Mouse (Mus musculus): ENCODE data around the gene Map3k14.

DNA sequence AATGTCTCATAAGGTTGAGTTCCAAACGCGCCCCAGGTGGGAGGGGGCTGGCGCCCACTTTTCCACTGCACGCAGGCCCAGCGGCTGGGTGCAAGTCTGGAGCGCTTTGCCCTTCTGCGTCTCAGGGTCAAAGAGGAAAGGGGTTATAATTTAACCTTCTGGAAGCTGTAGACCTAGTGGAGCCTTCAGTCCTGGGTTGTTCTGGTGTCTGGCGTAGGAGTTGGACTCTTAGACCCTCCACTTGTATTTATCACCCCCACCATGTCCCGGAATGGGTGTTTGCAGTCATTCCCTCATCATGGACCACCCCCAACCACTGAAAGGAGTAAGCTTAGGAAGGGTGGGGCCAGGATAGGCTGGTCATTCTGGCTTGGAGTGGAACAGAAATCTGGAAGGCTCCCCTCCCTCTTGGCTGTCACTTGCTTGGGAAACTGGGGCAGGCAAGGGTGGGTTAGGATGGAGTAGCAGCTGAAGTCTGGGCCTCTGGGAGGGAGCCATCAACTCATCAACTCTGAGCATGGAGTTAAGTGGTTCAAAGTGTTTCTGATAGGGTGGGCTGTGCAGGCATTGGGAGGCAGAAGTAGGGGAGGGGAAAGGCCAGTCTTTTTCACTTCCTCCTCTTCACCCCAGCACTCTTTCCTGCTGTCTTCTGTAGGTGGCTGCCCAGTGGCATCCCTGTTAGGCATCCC, 95.4 kb downstream of the Map3k14 start:
- no peak for TF ChIP-seq GATA1 (IDR thresholded peaks at IDR 0.05; ENCODE audit: low read length)
- TF ChIP-seq TAL1 (IDR thresholded peaks at IDR 0.05; ENCODE audit: low read length) = no peak
